Mouse (Mus musculus): ENCODE measurements around the gene Eml4.

DNA sequence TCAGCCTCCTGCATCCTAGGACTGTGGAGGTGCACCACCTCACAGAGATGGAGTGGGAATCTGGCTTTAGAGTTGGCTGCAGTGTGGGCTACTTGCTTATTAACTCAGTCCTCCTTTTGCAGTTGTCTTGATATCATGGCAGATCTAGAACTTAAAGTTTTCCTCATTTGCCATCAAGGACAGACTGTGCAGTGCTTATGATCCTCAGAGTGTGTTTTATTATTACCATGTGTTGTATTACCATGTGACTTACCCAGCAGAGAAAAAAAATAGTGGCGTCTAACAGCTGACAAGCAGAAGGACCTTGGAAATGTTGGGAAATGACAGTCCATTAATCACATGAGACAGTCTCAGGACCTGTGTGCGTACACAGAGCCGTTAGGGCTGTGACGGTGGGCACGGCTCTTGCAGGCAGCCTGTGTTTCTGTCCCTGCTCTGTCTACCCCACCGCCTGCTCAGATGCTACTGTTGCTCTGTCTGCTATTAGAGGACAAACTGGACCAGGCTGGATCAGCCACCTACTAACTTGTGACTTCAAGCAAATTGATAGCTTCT, 116.0 kb downstream of the Eml4 start:
- TF ChIP-seq CTCF (IDR thresholded peaks at IDR 0.05; ENCODE audit: low read depth, low read length) = no peak
- TF ChIP-seq GATA1 (IDR thresholded peaks at IDR 0.05; ENCODE audit: borderline replicate concordance, low read length) = no peak
- no peak for TF ChIP-seq POLR2AphosphoS5 (IDR thresholded peaks at IDR 0.05; ENCODE audit: insufficient replicate concordance, low read depth, low read length)
- TF ChIP-seq TAL1 (conservative IDR thresholded peaks at IDR 0.05; ENCODE audit: low read depth, low read length) = no peak

All from G1E (cell line).